Mouse (Mus musculus): ENCODE results near the gene Clybl. TPM values are rescaled to one million over a fixed set of nuclear protein-coding genes. Genes with fewer than 3 reads are reported as not detected.

Clybl gene
- total and polyA plus RNA-seq, 3 experiments: 13.4 to 36.6 TPM; not detected in 1

DNA sequence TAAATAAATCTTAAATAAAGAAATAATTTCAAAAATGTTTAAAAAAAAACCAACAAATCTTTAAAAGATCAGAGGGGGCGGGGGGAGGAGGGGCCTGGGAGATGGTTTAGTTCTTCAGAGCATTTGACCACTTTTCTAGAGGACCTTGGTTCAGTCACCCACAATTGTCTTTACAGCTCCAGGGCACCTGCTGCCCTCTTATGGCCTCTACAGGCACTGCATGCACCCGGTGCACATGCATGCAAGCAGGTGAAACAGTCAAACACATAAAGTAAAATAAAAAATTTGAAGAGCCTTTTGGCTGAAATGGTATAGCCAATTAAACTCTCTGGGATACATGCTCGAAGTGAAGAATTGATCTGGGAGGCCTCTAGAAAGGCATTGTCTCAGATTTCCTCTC, 67.6 kb downstream of the Clybl start:
- Histone ChIP-seq H3K79me2 (ENCODE audit: control insufficient read depth, insufficient read depth, low read length, poor library complexity) (no peaks in the 10 kb centered on the region), H3K27ac (ENCODE audit: control insufficient read depth, low read depth, low read length) (no peak overlapping the region), H3K9ac (ENCODE audit: control insufficient read depth, low read depth, low read length, poor library complexity, severe bottlenecking) (no peak overlapping the region), H3K4me3 (ENCODE audit: control insufficient read depth in 1 of 2, insufficient read depth in 1 of 2, low read depth in 2 of 2, low read length in 2 of 2) (no peak overlapping the region), H3K36me3 (ENCODE audit: control insufficient read depth in 1 of 2, insufficient read depth in 2 of 2, low read length in 2 of 2) (peaks cover 0 to 3% of the 10 kb centered on the region in 2 experiments; a peak in 2 of 4 replicates), H3K9me3 (replicated peaks; ENCODE audit: insufficient read depth, low read length) (no peaks in the 10 kb centered on the region), H3K4me1 (ENCODE audit: control insufficient read depth in 1 of 2, insufficient read depth in 2 of 2, low read length in 2 of 2) (no peaks in the 10 kb centered on the region), H3K27me3 (ENCODE audit: control insufficient read depth in 1 of 2, insufficient read depth in 2 of 2, low read length in 2 of 2) (no peaks in the 10 kb centered on the region)
- TF ChIP-seq SMC3 (IDR thresholded peaks at IDR 0.05; ENCODE audit: low read depth, low read length) (peak; percentile 86), GATA1 (IDR thresholded peaks at IDR 0.05; ENCODE audit: low read depth, low read length) (no peak), CTCF (IDR thresholded peaks at IDR 0.05 in 2 of 3, conservative IDR thresholded peaks at IDR 0.05 in 1 of 3; ENCODE audit: control insufficient read depth in 1 of 3, insufficient read depth in 1 of 3, low read depth in 2 of 3, low read length in 3 of 3, poor library complexity in 1 of 3, severe bottlenecking in 1 of 3) (peak; percentile 67 to 76 (median 76)), ZC3H11A (IDR thresholded peaks at IDR 0.05; ENCODE audit: low read depth, low read length) (peak; percentile 54), RAD21 (IDR thresholded peaks at IDR 0.05; ENCODE audit: low read depth, low read length) (peak; percentile 66), HCFC1 (IDR thresholded peaks at IDR 0.05; ENCODE audit: low read depth, low read length) (no peak), MYC (IDR thresholded peaks at IDR 0.05; ENCODE audit: low read depth, low read length) (0 out of 2 replicates have a peak, but pooled peaks have one; percentile 21), GABPA (IDR thresholded peaks at IDR 0.05; ENCODE audit: low read depth, low read length) (no peak)
- peak; percentile 67 for DNase-seq (ENCODE audit: low read depth, low spot score)

- Histone ChIP-seq H3K4me3 (ENCODE audit: control insufficient read depth in 1 of 2, insufficient read depth in 1 of 2, low read depth in 2 of 2, low read length in 2 of 2) (no peak overlapping the region), H3K79me2 (ENCODE audit: control insufficient read depth, insufficient read depth, low read length, poor library complexity) (no peaks in the 10 kb centered on the region), H3K27ac (ENCODE audit: control insufficient read depth, low read depth, low read length) (no peak overlapping the region), H3K36me3 (ENCODE audit: control insufficient read depth in 1 of 2, insufficient read depth in 2 of 2, low read length in 2 of 2) (peaks cover 0 to 3% of the 10 kb centered on the region in 2 experiments; a peak in 2 of 4 replicates), H3K9ac (ENCODE audit: control insufficient read depth, low read depth, low read length, poor library complexity, severe bottlenecking) (no peak overlapping the region), H3K27me3 (ENCODE audit: control insufficient read depth in 1 of 2, insufficient read depth in 2 of 2, low read length in 2 of 2) (no peaks in the 10 kb centered on the region), H3K9me3 (replicated peaks; ENCODE audit: insufficient read depth, low read length) (no peaks in the 10 kb centered on the region), H3K4me1 (ENCODE audit: control insufficient read depth in 1 of 2, insufficient read depth in 2 of 2, low read length in 2 of 2) (no peaks in the 10 kb centered on the region)
- no peak for DNase-seq (ENCODE audit: low read depth, low spot score)
- TF ChIP-seq HCFC1 (IDR thresholded peaks at IDR 0.05; ENCODE audit: low read depth, low read length) (no peak), USF2 (IDR thresholded peaks at IDR 0.05; ENCODE audit: borderline replicate concordance in 1 of 2, insufficient read depth in 1 of 2, low read depth in 1 of 2, low read length in 2 of 2) (no peak), EP300 (IDR thresholded peaks at IDR 0.05; ENCODE audit: low read depth in 1 of 2, low read length in 2 of 2) (no peak), ETS1 (IDR thresholded peaks at IDR 0.05; ENCODE audit: low read depth, low read length) (no peak), CHD1 (IDR thresholded peaks at IDR 0.05; ENCODE audit: low read depth, low read length) (no peak), POLR2A (IDR thresholded peaks at IDR 0.05; ENCODE audit: control insufficient read depth in 1 of 2, insufficient read depth in 1 of 2, low read depth in 1 of 2, low read length in 2 of 2, poor library complexity in 1 of 2) (no peak), MYC (IDR thresholded peaks at IDR 0.05; ENCODE audit: low read depth, low read length) (no peak), UBTF (IDR thresholded peaks at IDR 0.05; ENCODE audit: borderline replicate concordance, insufficient read depth, low read depth, low read length) (no peak), MAZ (IDR thresholded peaks at IDR 0.05; ENCODE audit: low read depth, low read length) (no peak), TBP (IDR thresholded peaks at IDR 0.05; ENCODE audit: low read depth, low read length) (no peak), MAFK (IDR thresholded peaks at IDR 0.05; ENCODE audit: borderline replicate concordance, low read depth, low read length) (no peak), SMC3 (IDR thresholded peaks at IDR 0.05; ENCODE audit: low read depth, low read length) (no peak), MYB (IDR thresholded peaks at IDR 0.05; ENCODE audit: low read depth, low read length) (no peak), CTCF (IDR thresholded peaks at IDR 0.05 in 2 of 3, conservative IDR thresholded peaks at IDR 0.05 in 1 of 3; ENCODE audit: control insufficient read depth in 1 of 3, insufficient read depth in 1 of 3, low read depth in 2 of 3, low read length in 3 of 3, poor library complexity in 1 of 3, severe bottlenecking in 1 of 3) (no peak), ZKSCAN1 (IDR thresholded peaks at IDR 0.05; ENCODE audit: low read depth, low read length) (no peak)
Observed at GRCm38 (mm10) chr14:122251346-122251745, 69.8 kb downstream of the Clybl start.
